Mouse (Mus musculus): ENCODE data around the gene Olfr204.
"Not testable (repeated sequence)": the region's sequence is repeated elsewhere in the genome, so short reads cannot be mapped to it uniquely, and the experiment has no call there.

The Olfr204 gene

GRCm38 (mm10) chr16:59318148-59318547 lies at the start of gene Olfr204:
Gene Olfr204 (minus strand): TSS chr16:59318248.
- DNase-seq (ENCODE audit: low spot score): no peak

DNA sequence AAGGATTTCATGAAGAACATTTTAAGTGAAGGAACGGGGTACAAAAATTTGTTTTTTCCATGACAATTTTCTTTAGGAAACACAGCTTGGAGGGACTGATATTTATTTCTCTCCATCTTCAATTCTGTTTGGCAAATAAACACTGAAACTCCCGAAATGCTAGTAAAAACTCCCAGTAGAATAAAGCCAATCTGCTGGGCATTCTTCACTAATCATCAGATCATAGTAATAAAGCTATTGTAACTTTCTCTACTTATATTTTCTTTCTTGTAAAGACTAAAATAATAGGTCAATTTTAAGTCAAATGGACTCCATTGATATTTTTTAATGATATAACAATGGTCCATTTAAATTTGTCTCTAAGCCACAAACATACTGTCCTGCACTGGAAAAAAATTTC lies 45.8 kb upstream of the Olfr204 start, which contains the start of gene Olfr209:
Olfr209 (minus strand) TSS at position 101 of the 400 bp plus-strand sequence.
- DNase-seq (ENCODE audit: low spot score): no peak

DNA sequence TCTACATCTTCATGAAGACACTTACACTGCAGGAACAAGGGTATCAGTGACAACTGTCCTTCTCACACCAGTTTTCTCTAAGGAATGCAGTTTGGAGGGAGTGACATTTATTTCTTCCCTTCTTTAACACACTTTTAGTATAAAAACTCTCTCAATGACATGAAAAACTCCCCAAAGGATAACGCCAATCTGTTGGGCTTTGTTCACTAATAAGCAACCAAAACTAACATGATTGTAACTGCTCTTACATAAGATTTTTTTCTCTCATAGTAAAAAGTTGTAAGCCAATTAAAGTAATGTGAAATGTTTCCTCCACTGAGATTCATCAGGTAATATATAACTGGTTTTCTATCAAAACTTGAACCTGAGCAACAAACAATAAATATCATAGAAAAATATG lies 31.1 kb upstream of the Olfr204 start, which contains the start of gene Olfr206:
Olfr206 (minus strand) TSS at position 101 of the 400 bp plus-strand sequence.
- DNase-seq (ENCODE audit: low spot score): no peak

DNA sequence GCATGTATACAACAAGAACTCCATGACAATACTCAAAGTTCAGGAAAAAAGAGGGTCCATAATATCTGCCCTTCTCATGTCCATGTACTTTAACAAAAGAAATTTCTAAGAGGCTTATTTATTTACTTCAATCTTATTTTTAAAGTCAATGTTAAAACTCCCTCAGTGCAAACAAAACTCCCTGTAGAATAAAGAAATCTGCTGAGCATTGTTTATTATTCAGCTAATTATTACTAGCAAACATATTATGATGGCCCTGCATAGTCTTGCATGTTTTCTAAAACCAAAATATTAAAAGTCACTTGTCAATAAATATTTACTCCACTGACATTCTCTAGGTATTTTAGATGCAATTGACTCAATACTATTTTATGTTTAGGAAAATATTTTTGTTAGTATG lies 13.0 kb upstream of the Olfr204 start, which contains the start of gene Olfr205:
Olfr205 (minus strand) TSS at position 101 of the 400 bp plus-strand sequence.
- DNase-seq (ENCODE audit: low spot score): no peak

DNA sequence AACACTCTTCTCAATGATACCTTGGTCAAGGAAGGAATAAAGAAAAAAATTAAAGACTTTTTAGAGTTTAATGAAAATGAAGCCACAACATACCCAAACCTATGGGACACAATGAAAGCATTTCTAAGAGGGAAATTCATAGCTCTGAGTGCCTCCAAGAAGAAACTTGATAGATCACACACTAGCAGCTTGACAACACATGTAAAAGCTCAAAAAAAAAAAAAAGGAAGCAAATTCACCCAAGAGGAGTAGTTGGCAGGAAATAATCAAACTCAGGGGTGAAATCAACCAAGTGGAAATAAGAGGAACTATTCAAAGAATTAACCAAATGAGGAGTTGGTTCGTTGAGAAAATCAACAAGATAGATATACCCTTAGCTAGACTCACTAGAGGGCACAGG lies 5.2 kb upstream of the Olfr204 start:
- DNase-seq (ENCODE audit: low spot score): not testable (repeated sequence)

DNA sequence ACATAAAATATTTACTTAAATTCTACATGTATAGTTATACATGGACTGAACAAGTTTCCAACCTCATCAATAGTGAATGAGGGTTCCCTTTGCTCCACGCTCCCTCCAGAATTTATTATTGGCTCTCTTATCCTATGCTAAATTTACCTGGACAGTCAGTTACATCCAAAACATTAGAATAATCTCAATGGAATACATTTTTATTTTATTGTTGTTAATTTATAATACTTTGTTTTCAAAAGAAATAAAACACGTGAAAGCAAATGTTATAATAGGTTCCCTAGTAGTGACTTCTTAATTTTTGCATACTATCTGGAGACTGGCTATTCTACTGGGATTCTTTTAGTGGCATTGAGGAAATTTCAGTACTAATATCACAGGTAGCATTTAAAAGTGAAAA lies 19.5 kb downstream of the Olfr204 start, which contains the start of gene Olfr203:
Olfr203 (plus strand) TSS at position 301 of the 400 bp plus-strand sequence.
- no peak for DNase-seq (ENCODE audit: low spot score)

DNA sequence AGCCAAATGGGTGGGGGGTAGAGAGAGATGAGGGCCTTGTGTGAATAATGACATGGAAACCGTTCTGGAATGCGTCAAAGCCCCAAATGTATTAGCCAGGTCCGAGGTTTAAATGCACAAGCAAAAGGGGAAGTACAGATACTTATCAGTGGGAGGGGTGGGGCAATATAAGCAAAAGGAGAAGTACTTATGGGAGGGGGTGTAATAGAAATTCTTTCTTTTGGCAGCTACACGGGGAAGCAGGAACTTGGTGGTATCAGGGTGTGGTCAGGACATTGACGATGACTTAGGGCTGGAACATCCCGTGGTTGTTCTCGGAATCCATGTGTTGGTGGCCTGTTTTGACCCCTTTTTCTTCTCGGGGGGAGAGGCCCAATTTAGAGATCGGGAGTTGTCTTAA lies 30.5 kb downstream of the Olfr204 start:
- not testable (repeated sequence) for DNase-seq (ENCODE audit: low spot score)

DNA sequence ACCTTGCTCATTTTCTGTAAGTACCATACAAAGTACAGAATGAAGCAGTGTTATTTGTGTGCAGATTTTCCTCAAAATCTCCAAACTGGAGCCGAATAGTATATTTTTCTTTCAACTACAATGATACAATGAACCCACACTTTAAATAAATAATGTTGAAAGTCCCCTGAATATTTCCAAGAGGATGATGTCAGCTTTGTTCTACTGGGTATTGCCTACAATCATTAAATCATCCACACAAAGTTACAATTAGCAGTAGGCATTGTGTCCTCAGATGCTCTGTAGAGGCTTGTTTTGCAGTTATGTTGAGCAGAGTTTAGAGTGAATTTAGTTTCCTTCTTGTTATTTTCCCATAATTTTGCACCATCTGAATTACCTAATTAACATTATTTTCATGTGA lies 31.4 kb downstream of the Olfr204 start, which contains the start of gene Olfr202:
Olfr202 (minus strand) TSS at position 101 of the 400 bp plus-strand sequence.
- no peak for DNase-seq (ENCODE audit: low spot score)

DNA sequence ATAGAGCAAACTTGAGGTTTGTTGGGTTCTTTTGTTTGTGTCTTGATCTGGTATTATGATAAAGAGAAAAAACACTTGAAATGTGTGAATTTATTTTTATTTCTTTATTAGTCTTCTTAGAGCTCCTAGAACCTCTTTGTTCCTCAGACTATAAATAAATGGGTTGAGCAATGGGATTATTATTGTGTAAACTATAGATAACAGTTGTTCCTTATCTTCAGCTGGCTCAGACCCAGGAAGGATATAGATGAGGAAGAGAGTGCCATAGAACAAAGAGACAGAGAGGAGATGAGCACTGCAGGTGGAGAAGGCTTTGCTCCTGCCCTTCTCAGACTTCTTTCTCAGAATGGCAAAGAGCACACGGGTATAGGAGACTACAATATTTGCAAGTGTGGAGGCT lies 34.6 kb downstream of the Olfr204 start:
- DNase-seq (ENCODE audit: low spot score): no peak

DNA sequence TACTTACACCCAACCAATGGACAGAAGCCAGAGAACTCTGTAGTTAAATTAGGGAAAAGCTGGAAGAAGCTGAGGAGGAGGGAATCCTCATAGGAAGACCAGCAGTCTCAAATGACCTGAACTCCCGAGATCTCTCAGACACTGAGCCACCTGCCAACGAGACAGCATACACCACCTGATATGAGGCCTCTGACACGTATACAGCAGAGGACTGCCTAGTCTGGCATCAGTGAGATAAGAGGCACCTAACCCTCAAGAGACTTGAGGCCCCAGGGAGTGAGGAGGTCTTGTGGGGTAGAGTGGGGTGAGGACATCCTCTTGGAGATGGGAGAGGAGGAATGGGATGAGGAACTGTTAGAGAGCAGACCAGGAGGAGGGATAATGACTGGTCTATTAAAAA lies 37.5 kb downstream of the Olfr204 start:
- no peak for DNase-seq (ENCODE audit: low spot score)

DNA sequence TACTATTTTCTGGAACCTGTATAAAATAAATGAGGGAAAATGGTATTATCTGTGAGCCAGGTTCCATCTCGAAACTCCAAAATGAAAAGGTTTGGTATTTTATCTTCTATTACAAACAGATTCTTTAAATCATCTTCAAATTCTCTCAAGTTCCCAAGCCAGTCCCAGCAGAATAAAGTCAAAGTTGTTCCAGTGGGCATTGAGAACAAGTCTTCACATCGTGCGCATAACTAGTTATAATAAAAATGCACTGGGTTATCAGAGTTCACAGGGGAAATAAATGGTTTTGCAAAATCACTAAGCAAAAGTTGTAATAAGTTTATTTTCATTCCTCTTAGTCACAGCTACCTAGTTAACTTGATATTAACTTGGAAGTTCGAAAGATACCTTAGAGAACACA lies 45.5 kb downstream of the Olfr204 start, which contains the start of gene Olfr201:
Olfr201 (minus strand) TSS at position 101 of the 400 bp plus-strand sequence.
- DNase-seq (ENCODE audit: low spot score): not testable (repeated sequence)

- DNase-seq (ENCODE audit: low spot score): not testable (repeated sequence)
Measured at GRCm38 (mm10) chr16:59269097-59269496, 49.0 kb downstream of the Olfr204 start.

Measured in embryo, embryonic 10 days (tissue).